Mouse (Mus musculus) stomach, postnatal 0 days (tissue): ENCODE results near the gene Osgep. TPM values are rescaled to one million over a fixed set of nuclear protein-coding genes. Genes with fewer than 3 reads are reported as not detected.
"Not testable (repeated sequence)": the region's sequence is repeated elsewhere in the genome, so short reads cannot be mapped to it uniquely, and the experiment has no call there.

Experiments
- ATAC-seq: fragments of 200-750 bp; cut with Nextera tagmentation; 2 replicates; pipeline ENCODE4 v1.8.0; 2017; ENCODE audit not compliant: low FRiP score, low TSS enrichment
- DNase-seq: peaks from one replicate; pipeline ENCODE4 v3.0.0-alpha.2; 2016; ENCODE audit warnings: low spot score
- H3K27ac ChIP-seq: fragments of 300-500 bp; sonication (generic); replicated peaks from 2 replicates; pipeline ENCODE4 v1.5.1; 2014; ENCODE audit warnings: mild to moderate bottlenecking, control low read depth
- H3K27me3 ChIP-seq: fragments of 300-500 bp; sonication (generic); 2 replicates; pipeline ENCODE4 v1.6.1; 2014; ENCODE audit warnings: low read length; ENCODE audit not compliant: control insufficient read depth, insufficient read depth
- H3K36me3 ChIP-seq: fragments of 300-500 bp; sonication (generic); 2 replicates; pipeline ENCODE4 v1.6.1; 2014; ENCODE audit warnings: low read length, mixed read lengths; ENCODE audit not compliant: control insufficient read depth, insufficient read depth
- H3K4me1 ChIP-seq: fragments of 300-500 bp; sonication (generic); replicated peaks from 2 replicates; pipeline ENCODE4 v1.6.1; 2014; ENCODE audit warnings: antibody characterized with exemption; ENCODE audit not compliant: control insufficient read depth, insufficient read depth
- H3K4me2 ChIP-seq: fragments of 300-500 bp; sonication (generic); replicated peaks from 2 replicates; pipeline ENCODE4 v1.6.1; 2014; ENCODE audit warnings: low read depth, mild to moderate bottlenecking, control low read depth, moderate library complexity
- H3K4me3 ChIP-seq: fragments of 300-500 bp; sonication (generic); 2 replicates; pipeline ENCODE4 v1.5.1; 2014; ENCODE audit warnings: low read depth, low read length, control low read depth
- H3K9ac ChIP-seq: fragments of 300-500 bp; sonication (generic); 2 replicates; pipeline ENCODE4 v1.6.1; 2014; ENCODE audit warnings: mild to moderate bottlenecking, low read length, control low read depth, mixed read lengths
- H3K9me3 ChIP-seq: fragments of 300-500 bp; sonication (generic); 2 replicates; pipeline ENCODE4 v1.6.1; 2016; ENCODE audit warnings: low read length; ENCODE audit not compliant: control insufficient read depth
- CTCF ChIP-seq: IDR thresholded peaks from 2 replicates; pipeline ENCODE4 v1.5.1; 2016; ENCODE audit warnings: antibody characterized with exemption, low read depth, mild to moderate bottlenecking, moderate library complexity
- EP300 ChIP-seq: optimal IDR thresholded peaks from 2 replicates; pipeline ENCODE3; 2016; ENCODE audit warnings: antibody characterized with exemption
- whole genome bisulfite sequencing: fragments of 180-500 bp; shearing (Covaris S2); extraction: QIAGEN DNeasy Blood & Tissue Kit; methylation state at CpG from one replicate; pipeline ENCODE4 v1.1.7; 2014; 5-methylcytosine and 5-hydroxymethylcytosine counted together
- polyA plus RNA-seq: library from polyadenylated mRNA; unstranded; fragments of >200 nt; fragmentation: Nextera tagmentation; extraction: Ambion mirVana; gene quantifications from 2 replicates; pipeline ENCODE4 v1.2.1, GENCODE M21; 2015

The Osgep gene
- polyA plus RNA-seq, 1 experiment from 2014 or later = 69.4 TPM

GRCm38 (mm10) chr14:50968216-50968980 is 43.7 kb upstream of the Osgep start:
- Histone ChIP-seq H3K4me1 (no peaks in the 10 kb centered on the region), H3K27me3 (no peaks in the 10 kb centered on the region), H3K4me2 (no peak overlapping the region), H3K9me3 (no peaks in the 10 kb centered on the region), H3K9ac (no peak overlapping the region), H3K36me3 (no peaks in the 10 kb centered on the region), H3K4me3 (no peak overlapping the region), H3K27ac (no peak overlapping the region)
- TF ChIP-seq EP300 (no peak), CTCF (no peak)
- ATAC-seq (no peak), DNase-seq (no peak)
- WGBS = 86% methylated on average over 5 of the region's 5 CpGs

GRCm38 (mm10) chr14:50958289-50958995 is 33.7 kb upstream of the Osgep start:
- 80% methylated on average over 5 of the region's 5 CpGs for WGBS
- H3K9ac ChIP-seq, H3K9me3 ChIP-seq, H3K27me3 ChIP-seq, H3K27ac ChIP-seq, H3K4me3 ChIP-seq, H3K36me3 ChIP-seq, H3K4me1 ChIP-seq, ATAC-seq, H3K4me2 ChIP-seq, DNase-seq: not testable (repeated sequence)

- H3K4me2 ChIP-seq, H3K4me1 ChIP-seq, H3K27me3 ChIP-seq, H3K9me3 ChIP-seq, ATAC-seq, H3K27ac ChIP-seq, H3K4me3 ChIP-seq, H3K36me3 ChIP-seq, H3K9ac ChIP-seq, DNase-seq: not testable (repeated sequence)
- WGBS = 55% methylated on average over 3 of the region's 3 CpGs
Observed at GRCm38 (mm10) chr14:50957146-50957545, 32.5 kb upstream of the Osgep start.

GRCm38 (mm10) chr14:50956724-50957123 is 32.0 kb upstream of the Osgep start:
- not testable (repeated sequence) for ATAC-seq, DNase-seq, H3K9me3 ChIP-seq, H3K4me3 ChIP-seq, H3K36me3 ChIP-seq, H3K27ac ChIP-seq, H3K4me1 ChIP-seq, H3K4me2 ChIP-seq, H3K9ac ChIP-seq, H3K27me3 ChIP-seq
- WGBS = 77% methylated on average over 6 of the region's 6 CpGs

GRCm38 (mm10) chr14:50955942-50956508 is 31.3 kb upstream of the Osgep start, which contains the start of gene Pnp2:
Pnp2 (plus strand) TSS chr14:50955992.
- H3K4me3 ChIP-seq, H3K9me3 ChIP-seq, H3K36me3 ChIP-seq, H3K27me3 ChIP-seq, H3K27ac ChIP-seq, H3K4me1 ChIP-seq, H3K9ac ChIP-seq: not testable (repeated sequence)
- peak; percentile 37; the same call in 1 of the 2 replicates for TF ChIP-seq CTCF
- DNase-seq = peak; percentile 24
- peak within 1 kb of the TSS; percentile 25; the same call in 1 of the 2 replicates for H3K4me2 ChIP-seq
- peak; percentile 81 for ATAC-seq
- WGBS = 9% methylated on average over 19 of the region's 19 CpGs

GRCm38 (mm10) chr14:50955487-50955886 is 30.8 kb upstream of the Osgep start:
- H3K4me3 ChIP-seq = no peak overlapping the region
- H3K4me1 ChIP-seq = no peaks in the 10 kb centered on the region
- ATAC-seq = no peak
- 77% methylated on average over 10 of the region's 10 CpGs for WGBS
- H3K9ac ChIP-seq = no peak overlapping the region
- peaks cover 4% of the 10 kb centered on the region; the same call in 1 of the 2 replicates for H3K36me3 ChIP-seq
- DNase-seq = no peak
- H3K27ac ChIP-seq = no peak overlapping the region
- TF ChIP-seq EP300 (no peak), CTCF (no peak)
- H3K9me3 ChIP-seq = no peaks in the 10 kb centered on the region
- no peaks in the 10 kb centered on the region for H3K27me3 ChIP-seq
- no peak overlapping the region for H3K4me2 ChIP-seq

- not testable (repeated sequence) for DNase-seq, H3K36me3 ChIP-seq, H3K9me3 ChIP-seq, H3K27me3 ChIP-seq, ATAC-seq, H3K4me1 ChIP-seq
- 22% methylated on average over 3 of the region's 3 CpGs for WGBS
- Histone ChIP-seq H3K4me3 (peak overlapping the region; percentile 51), H3K4me2 (peak overlapping the region; percentile 69), H3K9ac (peak overlapping the region; percentile 57), H3K27ac (peak overlapping the region; percentile 91; the same call in 1 of the 2 replicates)
Observed at GRCm38 (mm10) chr14:50945526-50945925, 20.8 kb upstream of the Osgep start.

GRCm38 (mm10) chr14:50945081-50945480 is 20.4 kb upstream of the Osgep start:
- H3K36me3 ChIP-seq, H3K27me3 ChIP-seq, DNase-seq, H3K4me1 ChIP-seq, ATAC-seq, H3K9me3 ChIP-seq: not testable (repeated sequence)
- Histone ChIP-seq H3K4me2 (peak overlapping the region; percentile 69), H3K27ac (peak overlapping the region; percentile 91), H3K4me3 (peak overlapping the region; percentile 51), H3K9ac (peak overlapping the region; percentile 57)
- WGBS = 8% methylated on average over 6 of the region's 6 CpGs
